Mouse (Mus musculus) thymus, postnatal 4 days (tissue): Measurements from ENCODE around the gene Hapln1.
A peak's percentile ranks its signal among the peaks of the same experiment; 100 is the strongest.

ENCODE experiments used
- DNase-seq: peaks from one replicate; pipeline ENCODE4 v3.0.0; 2021

Gene Hapln1

GRCm38 (mm10) chr13:89539205-89539886 lies at the start of gene Hapln1:
TSS of gene Hapln1 (plus strand) at chr13:89539796.
- peak; percentile 18 for DNase-seq

GRCm38 (mm10) chr13:89493169-89493568 lies 46.4 kb upstream of the Hapln1 start:
- no peak for DNase-seq

- DNase-seq, result no peak
Measured at GRCm38 (mm10) chr13:89493678-89494077, 45.9 kb upstream of the Hapln1 start.

- no peak for DNase-seq
Measured at GRCm38 (mm10) chr13:89496569-89496968, 43.0 kb upstream of the Hapln1 start.

GRCm38 (mm10) chr13:89499419-89499818 lies 40.2 kb upstream of the Hapln1 start:
- no peak for DNase-seq

- DNase-seq, result no peak
Measured at GRCm38 (mm10) chr13:89521507-89521908, 18.1 kb upstream of the Hapln1 start.

GRCm38 (mm10) chr13:89528716-89529115 lies 10.9 kb upstream of the Hapln1 start:
- no peak for DNase-seq

GRCm38 (mm10) chr13:89530386-89530785 lies 9.2 kb upstream of the Hapln1 start:
- no peak for DNase-seq

- DNase-seq, result no peak
Measured at GRCm38 (mm10) chr13:89539887-89540264, 280 bp downstream of the Hapln1 start.

GRCm38 (mm10) chr13:89540301-89540982 lies 846 bp downstream of the Hapln1 start:
- DNase-seq, result no peak

GRCm38 (mm10) chr13:89543003-89543402 lies 3.4 kb downstream of the Hapln1 start:
- DNase-seq, result no peak

- peak; percentile 64 for DNase-seq
Measured at GRCm38 (mm10) chr13:89548203-89548740, 8.7 kb downstream of the Hapln1 start.

- no peak for DNase-seq
Measured at GRCm38 (mm10) chr13:89549507-89549906, 9.9 kb downstream of the Hapln1 start.

- peak; percentile 26 for DNase-seq
Measured at GRCm38 (mm10) chr13:89551502-89551901, 11.9 kb downstream of the Hapln1 start.

- no peak for DNase-seq
Measured at GRCm38 (mm10) chr13:89564518-89564917, 24.9 kb downstream of the Hapln1 start.

- DNase-seq, result no peak
Measured at GRCm38 (mm10) chr13:89566300-89566699, 26.7 kb downstream of the Hapln1 start.

- no peak for DNase-seq
Measured at GRCm38 (mm10) chr13:89579115-89579514, 39.5 kb downstream of the Hapln1 start.

GRCm38 (mm10) chr13:89583138-89583746 lies 43.6 kb downstream of the Hapln1 start:
- DNase-seq, result no peak

GRCm38 (mm10) chr13:89583747-89584738 lies 44.4 kb downstream of the Hapln1 start:
- DNase-seq, result no peak

- DNase-seq, result no peak
Measured at GRCm38 (mm10) chr13:89585144-89585543, 45.5 kb downstream of the Hapln1 start.

- no peak for DNase-seq
Measured at GRCm38 (mm10) chr13:89595105-89595504, 55.5 kb downstream of the Hapln1 start.

- DNase-seq, result no peak
Measured at GRCm38 (mm10) chr13:89597354-89597753, 57.8 kb downstream of the Hapln1 start.

- no peak for DNase-seq
Measured at GRCm38 (mm10) chr13:89600466-89600865, 60.9 kb downstream of the Hapln1 start.
